Mouse (Mus musculus): ENCODE data around the gene Pik3ip1.

The Pik3ip1 gene

DNA sequence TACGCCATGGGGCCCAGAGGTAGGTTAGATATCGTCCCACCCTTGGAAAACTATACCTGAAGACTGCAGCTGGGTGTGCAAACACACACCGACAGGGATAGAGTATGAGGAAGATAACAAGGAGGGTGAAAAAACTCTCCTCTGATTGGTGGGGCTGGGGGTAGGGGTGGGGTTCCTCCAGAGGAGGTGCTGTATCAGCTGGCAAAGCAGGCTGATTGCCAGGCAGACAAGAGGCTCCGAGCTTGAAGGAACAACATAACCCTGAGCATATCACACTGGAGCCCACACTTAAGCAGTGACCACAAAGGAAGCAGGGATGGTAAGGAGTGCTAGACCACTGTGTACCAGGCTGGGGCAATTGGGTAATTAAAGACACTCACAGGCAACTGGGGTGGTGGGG is 49.2 kb downstream of the Pik3ip1 start:
- no peak for DNase-seq (ENCODE audit: low spot score in 2 of 2)

DNA sequence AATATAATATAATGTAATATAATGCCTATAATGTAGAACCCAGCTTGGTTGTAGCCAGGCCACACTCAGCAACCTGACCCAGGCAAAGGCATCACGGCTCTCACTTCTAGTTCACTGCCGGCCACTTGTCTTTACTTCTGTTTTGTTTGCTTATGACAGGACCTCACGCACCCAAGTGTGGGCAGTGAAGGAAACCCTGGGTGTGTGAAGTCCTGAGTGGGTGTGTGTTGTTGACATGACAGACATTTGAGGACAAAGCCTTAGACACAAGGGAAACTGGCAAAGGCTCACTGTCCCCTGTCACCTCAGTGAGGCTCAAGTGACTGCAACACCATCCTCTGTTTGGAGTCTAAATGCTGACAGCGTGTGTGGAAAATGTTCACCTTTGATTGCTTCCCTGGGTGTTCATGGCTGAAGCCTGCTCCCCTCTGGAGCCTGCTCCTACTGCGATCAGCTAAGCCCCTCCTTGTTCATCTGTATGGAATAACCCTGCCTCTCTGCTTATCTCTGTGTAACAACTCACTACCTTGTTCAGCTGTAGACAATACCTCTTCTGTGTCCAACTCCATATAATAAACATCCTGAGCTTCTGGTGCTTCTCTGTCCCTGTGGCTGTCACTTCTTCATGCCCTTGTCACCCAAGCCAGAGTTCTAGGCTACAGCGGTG is 51.1 kb downstream of the Pik3ip1 start:
- DNase-seq (ENCODE audit: low spot score in 2 of 2) = no peak

DNA sequence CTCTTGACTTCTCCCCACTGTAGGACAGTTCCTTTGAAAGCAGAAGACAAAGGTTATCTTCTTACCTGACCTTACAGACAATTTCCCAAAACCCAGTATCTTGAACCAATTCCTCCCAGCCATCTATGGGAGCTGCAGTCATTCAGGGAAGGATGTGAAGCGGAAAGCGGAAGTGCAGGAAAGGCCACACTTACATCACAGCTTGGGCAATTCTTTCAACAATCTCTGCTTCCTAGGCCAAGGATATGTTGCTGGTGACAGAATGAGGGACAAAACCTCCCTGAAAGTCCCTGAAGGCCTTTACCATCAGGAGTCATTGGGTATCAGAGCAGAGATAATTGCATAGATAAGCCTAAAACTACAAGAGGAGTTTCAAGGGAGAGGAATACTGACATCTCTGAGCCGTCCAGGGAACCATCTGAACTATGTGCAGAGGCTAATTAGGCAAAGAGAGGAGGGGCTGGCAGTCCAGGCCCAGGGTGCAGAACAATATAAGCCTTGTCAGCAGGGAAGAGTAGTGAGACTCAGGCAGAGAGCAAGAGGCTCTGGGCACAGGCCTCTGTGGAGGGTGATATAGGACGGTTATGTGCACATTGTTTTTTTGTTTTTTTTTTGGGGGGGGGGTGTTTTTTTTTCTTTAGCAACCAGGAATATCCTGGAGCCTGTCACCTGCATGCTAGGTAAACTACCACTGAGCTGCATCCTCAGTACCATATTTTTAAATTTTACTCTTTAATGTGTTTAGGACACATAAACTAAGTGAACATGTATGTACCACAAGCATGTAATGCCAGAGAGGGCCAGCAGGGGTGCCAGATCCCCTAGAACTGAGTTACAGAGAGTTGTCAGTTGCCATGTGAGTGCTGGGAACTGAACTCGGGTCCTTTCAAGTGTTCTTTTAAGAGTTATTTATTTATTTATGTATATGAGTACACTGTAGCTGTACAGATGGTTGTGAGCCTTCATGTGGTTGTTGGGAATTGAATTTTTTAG is 52.7 kb downstream of the Pik3ip1 start:
- DNase-seq (ENCODE audit: low spot score in 2 of 2) = no peak

DNA sequence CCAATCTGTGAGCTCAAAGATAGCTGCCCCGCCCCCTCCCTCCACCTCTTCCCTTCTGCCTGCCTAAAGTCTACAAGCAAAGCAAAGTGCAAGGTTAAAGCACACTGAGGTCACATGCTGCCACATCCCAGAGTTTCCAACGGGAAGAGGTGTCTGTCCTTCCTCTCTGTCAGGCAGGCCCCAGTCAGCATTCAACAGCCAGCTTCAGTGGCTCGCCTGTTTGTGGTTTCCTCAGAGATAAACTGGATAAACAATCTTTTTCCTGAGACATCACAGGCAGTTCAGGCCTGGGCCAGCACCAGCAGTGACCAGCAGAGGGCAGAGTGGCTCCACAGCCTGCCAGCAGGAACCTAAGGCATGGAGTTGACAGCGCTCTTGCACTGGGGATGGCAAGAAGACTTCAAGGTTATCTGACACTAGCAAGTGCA is 56.8 kb downstream of the Pik3ip1 start:
- peak; percentile 85 to 88 for DNase-seq (ENCODE audit: low spot score in 2 of 2)

DNA sequence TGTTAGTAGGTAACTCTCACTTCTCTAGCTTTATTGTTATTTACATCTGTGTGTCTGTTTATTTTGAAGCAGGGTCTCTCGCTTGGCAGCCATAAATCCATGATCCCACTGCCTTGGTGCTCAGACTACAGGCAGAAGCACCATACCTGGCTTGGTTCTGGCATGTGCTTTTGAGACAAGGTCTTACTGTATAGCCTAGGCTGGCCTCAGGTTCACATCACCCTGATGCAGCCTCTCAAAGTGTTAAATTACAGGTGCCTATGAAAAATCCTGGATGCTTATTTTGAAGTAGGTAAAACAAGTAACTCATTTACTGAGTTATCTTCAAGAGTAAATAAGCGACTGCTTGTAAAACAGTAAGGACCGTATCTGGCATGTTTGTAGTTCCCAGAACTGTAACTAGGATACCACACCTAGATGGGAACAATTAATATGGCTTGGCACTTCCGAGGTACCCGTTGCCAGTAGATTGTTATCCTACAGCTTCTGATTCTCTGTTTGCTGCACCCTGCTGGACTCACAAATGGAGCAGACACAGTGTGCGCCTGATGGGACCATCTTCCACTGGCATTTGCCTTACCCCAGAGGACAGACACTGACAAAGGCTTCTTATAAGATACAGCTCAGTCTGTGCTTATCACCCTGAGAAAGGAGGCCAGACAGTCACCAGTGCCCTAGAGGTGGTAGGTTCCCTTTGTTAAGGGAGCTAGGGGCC is 57.4 kb downstream of the Pik3ip1 start:
- no peak for DNase-seq (ENCODE audit: low spot score in 2 of 2)

DNA sequence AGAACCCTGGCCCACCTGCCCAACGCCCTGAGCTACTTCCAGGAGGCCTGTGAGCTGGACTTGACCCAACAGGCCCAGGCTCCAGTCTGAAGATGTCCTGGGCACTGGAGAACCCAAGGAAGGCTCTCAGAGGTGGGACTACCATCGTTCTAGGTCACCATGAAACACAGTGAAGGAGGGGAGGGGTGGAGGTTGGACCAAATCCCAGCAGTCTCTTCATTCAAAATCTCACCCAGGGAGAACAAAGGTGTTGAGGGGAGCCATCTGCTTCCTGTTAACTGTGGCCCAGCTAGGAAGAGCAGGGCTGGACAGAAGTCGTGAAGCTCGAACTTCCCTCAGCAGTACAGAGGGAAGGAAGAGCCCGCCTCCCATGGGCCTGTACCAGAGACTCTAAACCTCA is 59.8 kb downstream of the Pik3ip1 start:
- no peak for DNase-seq (ENCODE audit: low spot score in 2 of 2)

DNA sequence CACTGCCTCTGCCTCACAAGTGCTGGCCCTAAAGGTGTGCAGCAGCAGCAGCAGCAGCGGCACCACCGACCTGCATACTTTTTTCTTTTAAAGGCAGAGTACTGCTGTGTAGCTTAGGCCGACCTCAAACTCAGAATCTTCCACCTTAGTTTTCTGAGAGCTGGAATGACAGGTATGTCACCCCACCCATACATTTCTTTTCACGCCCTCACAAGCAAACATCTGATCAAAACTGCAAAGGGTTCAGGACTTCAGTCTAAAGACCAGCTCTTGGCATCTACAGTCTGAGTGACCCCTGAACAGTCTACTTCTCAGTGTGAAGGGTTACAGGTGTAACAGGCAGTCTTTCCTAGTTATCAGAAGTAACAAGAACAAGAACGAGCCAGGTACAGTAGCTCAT is 60.6 kb downstream of the Pik3ip1 start:
- no peak for DNase-seq (ENCODE audit: low spot score in 2 of 2)

DNA sequence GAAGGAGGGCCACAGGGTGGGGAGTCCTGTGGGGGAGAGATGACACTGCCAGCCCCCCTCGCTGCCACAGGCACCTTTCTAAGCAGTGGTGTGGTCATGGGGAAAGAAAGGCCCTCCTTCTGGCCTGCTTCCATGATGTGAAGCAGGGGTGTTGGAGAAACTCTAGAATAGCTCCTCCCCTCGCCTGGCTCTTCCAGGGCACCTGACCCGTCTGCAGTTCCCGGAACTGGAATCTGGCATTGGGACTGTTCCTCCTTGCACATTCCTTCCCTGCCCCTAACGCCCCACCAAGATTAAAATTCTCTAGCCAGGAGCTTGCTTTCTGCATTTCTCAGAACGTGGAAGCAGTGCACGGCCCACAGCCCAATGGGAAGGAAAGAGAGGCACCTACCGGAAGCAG is 62.3 kb downstream of the Pik3ip1 start:
- DNase-seq (ENCODE audit: low spot score in 2 of 2) = no peak

Measured in urinary bladder, postnatal 36 days (tissue).